Mouse (Mus musculus): Measurements from ENCODE around the gene Mrgprb1. TPM values are rescaled to one million over a fixed set of nuclear protein-coding genes. Genes with fewer than 3 reads are reported as not detected.
"Not testable (repeated sequence)": the region's sequence is repeated elsewhere in the genome, so short reads cannot be mapped to it uniquely, and the experiment has no call there.

Mrgprb1 gene
- polyA plus RNA-seq (2012; rRNA removed): not detected in 2 replicates

DNA sequence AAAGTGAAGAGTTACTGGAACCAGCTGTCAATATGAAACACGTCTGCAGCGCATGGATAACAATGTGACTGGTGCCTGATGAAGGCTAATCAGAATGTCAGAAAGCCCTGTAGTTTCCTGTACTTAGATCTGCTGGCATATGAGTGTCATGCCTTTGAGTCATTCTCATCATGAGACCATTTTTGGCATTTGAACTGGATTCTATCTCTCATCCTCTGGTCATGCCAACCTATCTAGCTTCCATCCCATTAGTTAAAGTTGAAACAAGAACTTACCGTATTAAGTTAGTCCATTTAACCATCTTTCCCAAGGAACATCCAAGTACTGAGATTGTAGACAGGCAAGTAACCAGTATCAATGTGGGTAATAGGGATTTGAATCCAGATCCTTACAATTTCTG lies at the start of gene Mrgprb1:
TSS of gene Mrgprb1 (minus strand) at position 101 of the 400 bp plus-strand sequence.
- 83% methylated on average over 3 of the region's 3 CpGs for WGBS
- DNase-seq (ENCODE audit: low read depth, low spot score): no peak

DNA sequence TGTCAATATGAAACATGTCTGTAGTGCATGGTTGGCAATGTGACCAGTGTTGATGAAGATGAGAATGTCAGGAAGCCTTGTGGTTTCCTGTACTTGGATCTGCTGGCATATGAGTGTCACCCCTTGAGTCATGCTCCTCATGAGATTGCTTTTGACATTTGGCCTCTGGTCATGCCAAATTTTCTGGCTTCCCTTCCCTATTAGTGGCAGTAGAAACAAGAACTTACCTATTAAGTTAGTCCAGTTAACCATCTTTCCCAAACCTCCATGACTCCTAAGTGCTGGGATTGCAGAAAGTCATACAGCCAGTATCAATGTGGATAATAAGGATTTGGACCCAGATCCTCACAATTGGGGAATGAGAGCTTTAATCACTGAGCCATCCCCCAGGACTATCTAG lies 43.1 kb upstream of the Mrgprb1 start, which contains the start of gene Mrgprx2:
TSS of gene Mrgprx2 (minus strand) at position 101 of the 400 bp plus-strand sequence.
- no peak for DNase-seq (ENCODE audit: low read depth, low spot score)

DNA sequence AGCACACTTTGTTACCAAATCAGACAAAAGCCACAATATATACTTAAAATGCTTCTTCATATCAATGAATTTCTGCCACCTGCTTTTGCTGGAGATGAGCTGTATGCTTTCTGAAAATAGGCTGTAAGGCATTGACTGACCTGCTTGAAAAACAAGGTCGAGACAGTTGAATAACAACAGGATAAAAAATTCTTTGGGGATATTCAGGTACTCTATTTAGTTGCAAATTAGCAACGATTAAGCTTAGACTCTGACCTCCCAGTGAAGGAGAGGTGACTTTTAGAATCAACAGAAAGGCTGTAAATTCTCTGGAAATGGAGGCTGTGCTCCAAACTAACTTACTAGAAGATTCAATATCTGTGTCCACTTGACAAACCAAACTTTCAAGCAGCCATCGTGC lies 19.6 kb downstream of the Mrgprb1 start:
- DNase-seq (ENCODE audit: low read depth, low spot score): no peak
- 42% methylated on average over 3 of the region's 3 CpGs for WGBS

DNA sequence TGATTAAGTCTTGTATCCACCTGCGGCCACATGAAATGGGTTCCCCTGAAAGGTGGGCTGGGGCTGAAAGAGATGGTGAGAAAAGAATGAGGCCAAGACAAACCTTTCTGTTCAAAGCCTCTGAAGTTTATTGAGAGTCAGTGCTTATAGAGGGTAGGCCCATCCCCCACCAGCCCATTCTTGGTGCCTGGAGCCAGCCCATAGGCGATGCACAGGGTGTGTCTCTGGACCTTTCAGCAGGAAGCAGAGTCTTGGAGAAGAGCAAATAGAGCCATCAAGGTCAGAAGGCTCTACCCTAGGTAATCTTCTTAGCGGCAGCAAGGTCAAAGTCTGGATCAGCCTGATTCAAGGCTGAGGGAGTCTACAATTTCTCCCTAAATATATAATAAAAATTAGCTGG lies 20.2 kb downstream of the Mrgprb1 start:
- WGBS: 65% methylated on average over 3 of the region's 3 CpGs
- not testable (repeated sequence) for DNase-seq (ENCODE audit: low read depth, low spot score)

Other genes with a start within 250 kb of the Mrgprb1 start
- gene Mrgprb8, start 67.8 kb downstream of the Mrgprb1 start, polyA plus RNA-seq (2012; rRNA removed): not detected in 2 replicates
- gene Mrgprx2, start 43.0 kb upstream of the Mrgprb1 start, polyA plus RNA-seq (2012; rRNA removed): not detected in 2 replicates
- not detected in 2 replicates for gene Mrgprb2, start 101.7 kb upstream of the Mrgprb1 start, polyA plus RNA-seq (2012; rRNA removed)
- gene Mrgprb3, start 187.5 kb upstream of the Mrgprb1 start, polyA plus RNA-seq (2012; rRNA removed): not detected in 2 replicates

All from large intestine, adult 2 months (tissue).